Mouse (Mus musculus) E14TG2a.4 (cell line): ENCODE data around the gene Arhgap27.

Experiments
- CTCF ChIP-seq: conservative IDR thresholded peaks from 2 replicates; pipeline ENCODE4 v1.5.1; 2014; ENCODE audit warnings: low read length
- NANOG ChIP-seq: IDR thresholded peaks from 2 replicates; pipeline ENCODE4 v1.6.1; 2014; ENCODE audit warnings: borderline replicate concordance, low read length, mixed read lengths

- TF ChIP-seq CTCF = no peak
- no peak for TF ChIP-seq NANOG
These were observed 49.5 kb upstream of the Arhgap27 start for GRCm38 (mm10) chr11:103412950-103413423.
